Mouse (Mus musculus): ENCODE measurements around the gene Ttc24.

Gene Ttc24

GRCm38 (mm10) chr3:88078204-88078603 is at the start of gene Ttc24:
Gene Ttc24 (minus strand): TSS chr3:88078304.
- no peak for DNase-seq

GRCm38 (mm10) chr3:88127636-88128035 is 49.5 kb upstream of the Ttc24 start:
- no peak for DNase-seq

GRCm38 (mm10) chr3:88126181-88126580 is 48.1 kb upstream of the Ttc24 start:
- DNase-seq: no peak

- DNase-seq: no peak
Observed at GRCm38 (mm10) chr3:88125195-88125594, 47.1 kb upstream of the Ttc24 start.

- no peak for DNase-seq
Observed at GRCm38 (mm10) chr3:88121164-88122131, 43.3 kb upstream of the Ttc24 start.

GRCm38 (mm10) chr3:88120117-88120651 is 42.1 kb upstream of the Ttc24 start:
- no peak for DNase-seq

- no peak for DNase-seq
Observed at GRCm38 (mm10) chr3:88114396-88114795, 36.3 kb upstream of the Ttc24 start.

- no peak for DNase-seq
Observed at GRCm38 (mm10) chr3:88109126-88109525, 31.0 kb upstream of the Ttc24 start.

GRCm38 (mm10) chr3:88106126-88106525 is 28.0 kb upstream of the Ttc24 start:
- no peak for DNase-seq

GRCm38 (mm10) chr3:88102611-88103010 is 24.5 kb upstream of the Ttc24 start:
- DNase-seq: no peak

- no peak for DNase-seq
Observed at GRCm38 (mm10) chr3:88102196-88102595, 24.1 kb upstream of the Ttc24 start.

- DNase-seq: no peak
Observed at GRCm38 (mm10) chr3:88101736-88102135, 23.6 kb upstream of the Ttc24 start.

GRCm38 (mm10) chr3:88100251-88100650 is 22.1 kb upstream of the Ttc24 start:
- no peak for DNase-seq

GRCm38 (mm10) chr3:88097666-88098065 is 19.6 kb upstream of the Ttc24 start:
- DNase-seq: no peak

- DNase-seq: no peak
Observed at GRCm38 (mm10) chr3:88094126-88094525, 16.0 kb upstream of the Ttc24 start.

GRCm38 (mm10) chr3:88090616-88091015 is 12.5 kb upstream of the Ttc24 start:
- no peak for DNase-seq

GRCm38 (mm10) chr3:88090106-88090505 is 12.0 kb upstream of the Ttc24 start:
- no peak for DNase-seq

- no peak for DNase-seq
Observed at GRCm38 (mm10) chr3:88087688-88088087, 9.6 kb upstream of the Ttc24 start.

GRCm38 (mm10) chr3:88085459-88085858 is 7.4 kb upstream of the Ttc24 start:
- no peak for DNase-seq

- no peak for DNase-seq
Observed at GRCm38 (mm10) chr3:88084001-88084400, 5.9 kb upstream of the Ttc24 start.

- DNase-seq: peak; percentile 56
Observed at GRCm38 (mm10) chr3:88082663-88083062, 4.6 kb upstream of the Ttc24 start.

- DNase-seq: no peak
Observed at GRCm38 (mm10) chr3:88082224-88082618, 4.1 kb upstream of the Ttc24 start.

GRCm38 (mm10) chr3:88081345-88082223 is 3.5 kb upstream of the Ttc24 start, which contains the start of gene Iqgap3:
Gene Iqgap3 (plus strand): TSS chr3:88081971.
- peak; percentile 88 for DNase-seq

All from liver (tissue).